Mouse (Mus musculus) thymus, adult 2 months (tissue): Measurements from ENCODE around the gene Sema3b.

Source experiments
- CTCF ChIP-seq: fragments of 200-500 bp; IDR thresholded peaks from 2 replicates; pipeline ENCODE4 v1.5.1; 2012; ENCODE audit warnings: mild to moderate bottlenecking, control low read depth, low read length, moderate library complexity, borderline replicate concordance; ENCODE audit not compliant: control insufficient read depth, poor library complexity, insufficient read depth; ENCODE audit errors: extremely low read depth
- POLR2A ChIP-seq: fragments of 200-500 bp; IDR thresholded peaks from 2 replicates; pipeline ENCODE4 v1.6.1; 2012; ENCODE audit warnings: mild to moderate bottlenecking, low read length, control low read depth, moderate library complexity; ENCODE audit not compliant: control insufficient read depth, poor library complexity, insufficient read depth; ENCODE audit errors: extremely low read depth

DNA sequence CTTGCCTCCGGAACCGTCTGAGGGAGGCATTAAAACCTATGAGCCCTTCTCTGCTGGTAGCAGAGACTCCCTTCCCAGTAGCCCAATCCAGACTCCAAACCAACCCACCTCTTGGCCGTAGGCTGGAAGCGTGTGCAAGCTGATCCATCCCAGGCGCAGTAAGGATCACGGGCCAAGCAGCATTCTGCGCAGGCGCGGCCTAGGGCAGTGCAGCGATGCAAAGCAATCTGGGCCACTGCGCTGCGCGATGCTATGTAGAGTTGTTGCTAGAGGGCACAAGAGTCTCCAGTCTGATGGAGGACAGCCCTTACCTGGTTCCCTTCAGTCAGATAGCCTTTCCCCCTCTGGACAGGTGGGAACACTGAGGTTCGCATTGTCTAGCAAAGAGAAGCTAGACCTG is 9.2 kb downstream of the Sema3b start:
- TF ChIP-seq CTCF (no peak), POLR2A (no peak)
